Mouse (Mus musculus) neural tube, embryonic 12.5 days (tissue): ENCODE results near the gene Fam204a. TPM values are rescaled to one million over a fixed set of nuclear protein-coding genes. Genes with fewer than 3 reads are reported as not detected.

Experiments used
- ATAC-seq: fragments of 200-750 bp; cut with Nextera tagmentation; 2 replicates; pipeline ENCODE4 v1.8.0; 2017; ENCODE audit warnings: low read depth, mild to moderate bottlenecking, moderate TSS enrichment, moderate library complexity; ENCODE audit not compliant: low FRiP score
- H3K27ac ChIP-seq: fragments of 300-500 bp; sonication (generic); 2 replicates; pipeline ENCODE4 v1.5.1; 2016
- H3K27me3 ChIP-seq: fragments of 300-500 bp; sonication (generic); replicated peaks from 2 replicates; pipeline ENCODE4 v1.6.1; 2016; ENCODE audit warnings: mild to moderate bottlenecking
- H3K36me3 ChIP-seq: fragments of 300-500 bp; sonication (generic); 2 replicates; pipeline ENCODE4 v1.6.1; 2016; ENCODE audit warnings: mild to moderate bottlenecking
- H3K4me1 ChIP-seq: fragments of 300-500 bp; sonication (generic); 2 replicates; pipeline ENCODE4 v1.6.1; 2016
- H3K4me2 ChIP-seq: fragments of 300-500 bp; sonication (generic); replicated peaks from 2 replicates; pipeline ENCODE4 v1.6.1; 2016; ENCODE audit warnings: mild to moderate bottlenecking
- H3K4me3 ChIP-seq: fragments of 300-500 bp; sonication (generic); 2 replicates; pipeline ENCODE4 v1.5.1; 2016
- H3K9ac ChIP-seq: fragments of 300-500 bp; sonication (generic); 2 replicates; pipeline ENCODE4 v1.6.1; 2016; ENCODE audit warnings: mild to moderate bottlenecking
- H3K9me3 ChIP-seq: fragments of 300-500 bp; sonication (generic); 2 replicates; pipeline ENCODE4 v1.6.1; 2016; ENCODE audit warnings: mild to moderate bottlenecking
- WGBS: fragments of 180-500 bp; shearing (Covaris S2); methylation state at CpG from one replicate; pipeline ENCODE4 v1.1.7; 2016; 5-methylcytosine and 5-hydroxymethylcytosine counted together
- polyA plus RNA-seq: library from polyadenylated mRNA; unstranded; fragments of >200 nt; fragmentation: Nextera tagmentation; extraction: Ambion mirVana; gene quantifications from 2 replicates; pipeline ENCODE4 v1.2.1, GENCODE M21; 2016

The Fam204a gene
- polyA plus RNA-seq: 72.1 and 79.1 TPM in 2 replicates

DNA sequence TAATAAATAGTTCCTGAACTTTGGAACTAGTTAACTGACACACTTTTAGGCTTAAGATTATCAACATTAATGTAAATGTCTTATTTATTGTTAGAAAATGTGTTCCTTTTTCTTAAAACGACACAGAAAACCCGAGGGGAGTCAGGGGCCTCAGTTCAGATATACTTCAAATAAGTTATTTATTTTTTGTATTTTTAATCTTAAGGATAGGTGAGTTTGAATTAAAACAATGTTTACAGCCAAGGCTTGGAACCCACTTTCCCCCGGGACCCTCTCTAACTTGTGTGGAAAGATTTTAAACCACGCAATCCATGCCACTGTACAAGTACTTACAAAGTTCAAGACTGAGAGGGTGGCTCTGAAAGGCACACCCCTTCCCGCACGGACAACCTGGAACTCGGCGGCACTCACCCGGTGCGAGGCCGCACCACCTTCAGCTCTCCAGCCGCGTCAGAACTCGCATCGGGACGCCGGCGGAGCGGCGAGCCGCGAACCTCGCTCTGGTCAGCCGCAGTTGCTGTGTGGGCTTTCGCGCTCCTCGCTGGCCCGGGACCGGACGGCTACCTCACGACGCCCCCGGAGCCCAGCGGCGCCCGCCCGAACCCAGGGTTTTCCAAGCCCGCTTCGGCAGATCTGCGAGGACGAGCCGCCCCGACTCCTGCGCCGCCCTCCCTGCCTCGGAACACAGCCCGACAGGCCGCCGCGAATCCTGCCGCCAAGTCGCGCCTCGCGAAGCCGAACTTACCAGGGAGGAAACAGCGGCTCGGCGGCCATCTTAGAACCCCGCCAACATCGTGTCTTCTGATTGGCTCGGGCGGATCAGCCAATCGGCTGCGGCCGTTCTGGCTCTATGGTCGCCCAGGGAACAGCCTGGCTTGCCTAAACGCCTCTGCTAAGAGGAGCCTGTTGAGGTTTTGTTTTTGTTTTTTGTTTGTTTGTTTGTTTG lies at the start of gene Fam204a:
Gene Fam204a (minus strand): TSS at position 803 of the 946 bp plus-strand sequence.
- H3K4me2 ChIP-seq: peak within 1 kb of the TSS; percentile 58
- peak; percentile 100 for ATAC-seq
- no peaks in the 10 kb centered on the region for H3K27me3 ChIP-seq
- H3K36me3 ChIP-seq: no peaks in the 10 kb centered on the region
- H3K4me3 ChIP-seq: peak within 1 kb of the TSS; percentile 61
- WGBS: under 1% methylated on average over 68 of the region's 68 CpGs
- H3K4me1 ChIP-seq: peaks cover 5% of the 10 kb centered on the region
- H3K9me3 ChIP-seq: no peaks in the 10 kb centered on the region
- peak within 1 kb of the TSS; percentile 86 for H3K27ac ChIP-seq
- H3K9ac ChIP-seq: peak within 1 kb of the TSS; percentile 77

DNA sequence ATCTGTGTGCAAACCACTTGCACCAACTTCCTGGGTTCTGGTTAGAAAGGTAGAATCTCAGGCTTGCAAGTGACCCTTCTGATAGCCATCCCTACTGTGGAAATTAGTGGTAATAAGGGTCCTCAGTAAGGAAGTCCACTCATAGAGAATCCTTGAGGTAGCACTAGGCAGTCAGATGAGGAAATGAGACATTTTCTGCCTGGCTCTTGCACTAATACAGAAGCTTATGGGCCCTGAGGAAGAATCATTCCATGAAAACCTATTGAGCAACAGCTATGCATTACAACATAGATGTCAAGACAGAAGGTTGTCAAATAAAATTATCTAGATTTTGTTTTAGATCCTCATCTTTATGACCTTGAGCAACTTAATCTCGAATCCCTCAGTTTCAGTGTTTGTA lies 39.3 kb upstream of the Fam204a start:
- Histone ChIP-seq H3K4me1 (no peaks in the 10 kb centered on the region), H3K4me3 (no peak overlapping the region)
- WGBS: 80% methylated on average over 1 of the region's 1 CpGs

GRCm38 (mm10) chr19:60260689-60261088 lies 34.2 kb upstream of the Fam204a start:
- no peaks in the 10 kb centered on the region for H3K27me3 ChIP-seq
- H3K9ac ChIP-seq: no peak overlapping the region
- H3K4me3 ChIP-seq: no peak overlapping the region
- 67% methylated on average over 5 of the region's 5 CpGs for WGBS
- ATAC-seq: no peak
- H3K27ac ChIP-seq: no peak overlapping the region
- H3K9me3 ChIP-seq: no peaks in the 10 kb centered on the region
- no peaks in the 10 kb centered on the region for H3K4me1 ChIP-seq
- no peak overlapping the region for H3K4me2 ChIP-seq
- H3K36me3 ChIP-seq: no peaks in the 10 kb centered on the region

More for the DNA sequence above, 39.3 kb upstream of the Fam204a start:
- H3K9me3 ChIP-seq: no peaks in the 10 kb centered on the region
- ATAC-seq: no peak
- no peaks in the 10 kb centered on the region for H3K36me3 ChIP-seq
- H3K27me3 ChIP-seq: no peaks in the 10 kb centered on the region
- no peak overlapping the region for H3K9ac ChIP-seq
- H3K27ac ChIP-seq: no peak overlapping the region
- no peak overlapping the region for H3K4me2 ChIP-seq

- Histone ChIP-seq H3K9ac (no peak overlapping the region), H3K9me3 (no peaks in the 10 kb centered on the region), H3K4me2 (no peak overlapping the region), H3K27me3 (no peaks in the 10 kb centered on the region), H3K27ac (no peak overlapping the region), H3K36me3 (no peaks in the 10 kb centered on the region), H3K4me1 (no peaks in the 10 kb centered on the region; the same call in 1 of the 2 replicates), H3K4me3 (no peak overlapping the region)
- ATAC-seq: no peak
- 36% methylated on average over 2 of the region's 2 CpGs for WGBS
Observed at GRCm38 (mm10) chr19:60252021-60252420, 25.5 kb upstream of the Fam204a start.

DNA sequence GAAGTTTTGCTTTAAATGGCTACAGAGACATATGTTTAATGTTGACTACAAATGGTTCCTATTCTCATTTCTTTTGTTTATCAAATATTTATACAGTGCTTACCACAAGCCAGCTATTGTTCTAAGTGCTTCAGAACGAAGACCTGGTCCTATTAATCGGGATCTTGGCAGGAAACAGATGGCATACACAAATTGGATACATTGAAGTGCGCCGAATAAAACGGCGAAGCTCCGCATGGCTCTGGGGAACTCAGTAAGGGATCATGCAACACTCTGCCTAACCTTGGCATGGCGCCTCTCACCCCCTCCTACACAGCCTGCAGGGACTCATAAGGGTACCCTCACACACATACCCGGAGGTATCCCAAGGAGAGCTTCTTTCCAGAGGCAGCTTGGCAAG lies 24.7 kb upstream of the Fam204a start:
- Histone ChIP-seq H3K36me3 (no peaks in the 10 kb centered on the region), H3K27me3 (no peaks in the 10 kb centered on the region), H3K27ac (no peak overlapping the region), H3K4me2 (no peak overlapping the region), H3K4me3 (no peak overlapping the region), H3K4me1 (no peaks in the 10 kb centered on the region; the same call in 1 of the 2 replicates), H3K9me3 (no peaks in the 10 kb centered on the region), H3K9ac (no peak overlapping the region)
- WGBS: 80% methylated on average over 9 of the region's 9 CpGs
- no peak for ATAC-seq

GRCm38 (mm10) chr19:60245250-60245649 lies 18.7 kb upstream of the Fam204a start:
- no peak for ATAC-seq
- WGBS: 83% methylated on average over 3 of the region's 3 CpGs
- H3K36me3 ChIP-seq: no peaks in the 10 kb centered on the region
- no peak overlapping the region for H3K27ac ChIP-seq
- no peaks in the 10 kb centered on the region for H3K4me1 ChIP-seq
- H3K27me3 ChIP-seq: no peaks in the 10 kb centered on the region
- no peak overlapping the region for H3K4me3 ChIP-seq
- H3K9ac ChIP-seq: no peak overlapping the region
- no peaks in the 10 kb centered on the region for H3K9me3 ChIP-seq
- no peak overlapping the region for H3K4me2 ChIP-seq

DNA sequence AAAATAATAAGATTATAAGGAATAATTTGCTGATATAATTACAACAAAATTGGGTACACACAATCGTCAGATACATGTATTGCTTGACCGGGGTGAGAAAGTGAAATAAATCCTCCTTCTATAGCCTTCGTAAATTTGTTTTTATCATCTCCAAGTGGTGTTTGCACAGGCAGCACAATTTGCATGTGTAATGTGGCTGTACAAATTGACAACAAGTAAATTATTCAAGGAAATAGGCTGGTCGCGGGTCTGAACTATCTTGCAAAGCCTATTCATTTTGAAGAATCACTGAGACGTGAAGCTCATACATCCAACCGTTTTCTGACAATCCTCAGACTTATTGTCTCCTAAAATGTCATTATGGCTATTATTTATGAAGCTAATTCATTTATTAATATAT lies 16.1 kb upstream of the Fam204a start:
- H3K36me3 ChIP-seq: no peaks in the 10 kb centered on the region
- H3K4me1 ChIP-seq: no peaks in the 10 kb centered on the region
- ATAC-seq: 0 out of 2 replicates have a peak, but pooled peaks have one; percentile 44
- H3K4me3 ChIP-seq: no peak overlapping the region
- no peaks in the 10 kb centered on the region for H3K27me3 ChIP-seq
- H3K27ac ChIP-seq: no peak overlapping the region
- WGBS: 44% methylated on average over 7 of the region's 7 CpGs
- H3K9me3 ChIP-seq: no peaks in the 10 kb centered on the region
- no peak overlapping the region for H3K9ac ChIP-seq
- no peak overlapping the region for H3K4me2 ChIP-seq

GRCm38 (mm10) chr19:60241916-60242602 lies 15.6 kb upstream of the Fam204a start:
- Histone ChIP-seq H3K4me3 (no peak overlapping the region), H3K9me3 (no peaks in the 10 kb centered on the region), H3K4me2 (no peak overlapping the region), H3K9ac (no peak overlapping the region), H3K27me3 (no peaks in the 10 kb centered on the region), H3K27ac (no peak overlapping the region), H3K36me3 (no peaks in the 10 kb centered on the region), H3K4me1 (no peaks in the 10 kb centered on the region)
- 58% methylated on average over 7 of the region's 7 CpGs for WGBS
- ATAC-seq: peak; percentile 66

DNA sequence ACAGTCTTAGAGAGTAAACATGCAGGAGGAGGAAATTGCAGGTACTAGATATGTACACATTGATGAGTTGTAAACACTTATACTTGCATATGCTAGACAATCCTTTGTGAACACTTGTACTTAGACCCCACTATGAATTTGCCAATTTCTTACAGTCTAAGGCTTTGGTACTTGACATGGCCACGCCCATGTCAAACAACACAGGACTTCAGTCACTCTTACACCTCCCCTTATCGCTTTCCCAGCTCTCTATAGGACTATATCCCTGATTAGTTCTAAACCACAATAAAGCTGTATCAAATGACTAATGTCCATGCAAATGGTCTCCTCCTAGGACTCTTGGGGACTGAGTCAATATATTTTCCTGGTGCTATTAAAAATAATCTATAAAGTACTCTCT lies 5.0 kb upstream of the Fam204a start:
- Histone ChIP-seq H3K27ac (no peak overlapping the region), H3K4me1 (no peaks in the 10 kb centered on the region), H3K27me3 (no peaks in the 10 kb centered on the region), H3K4me2 (no peak overlapping the region), H3K36me3 (no peaks in the 10 kb centered on the region), H3K4me3 (no peak overlapping the region), H3K9ac (no peak overlapping the region), H3K9me3 (no peaks in the 10 kb centered on the region)
- 80% methylated on average over 2 of the region's 2 CpGs for WGBS
- no peak for ATAC-seq

- no peak overlapping the region for H3K27ac ChIP-seq
- H3K4me3 ChIP-seq: no peak overlapping the region
Observed at GRCm38 (mm10) chr19:60226845-60227235, 339 bp upstream of the Fam204a start.

DNA sequence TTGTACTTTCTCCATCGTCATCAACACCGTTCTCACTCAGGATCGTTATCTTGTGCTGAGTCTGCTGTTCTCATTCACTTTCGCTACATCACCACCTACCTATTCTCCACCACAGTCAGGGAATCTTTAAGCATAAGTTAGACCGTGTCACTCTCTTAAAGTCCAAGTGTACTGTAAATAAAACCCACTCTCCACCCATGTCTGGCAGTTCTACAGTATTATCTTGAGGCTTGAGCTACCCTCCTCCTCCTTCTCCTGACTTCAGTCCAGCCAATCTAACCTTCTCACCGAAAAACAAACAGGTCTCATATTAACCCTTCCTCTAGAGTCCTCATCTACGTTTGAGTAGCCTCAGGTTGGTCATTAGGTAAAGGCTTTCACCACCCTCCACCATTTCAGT lies 7.1 kb downstream of the Fam204a start:
- Histone ChIP-seq H3K36me3 (no peaks in the 10 kb centered on the region; the same call in none of the 2 replicates), H3K4me3 (no peak overlapping the region), H3K4me2 (no peak overlapping the region), H3K4me1 (no peaks in the 10 kb centered on the region), H3K9ac (no peak overlapping the region), H3K27me3 (no peaks in the 10 kb centered on the region), H3K27ac (no peak overlapping the region), H3K9me3 (no peaks in the 10 kb centered on the region)
- WGBS: 89% methylated on average over 7 of the region's 7 CpGs
- no peak for ATAC-seq

More at GRCm38 (mm10) chr19:60226845-60227235, 339 bp upstream of the Fam204a start:
- Histone ChIP-seq H3K4me2 (peak overlapping the region; percentile 46), H3K36me3 (no peaks in the 10 kb centered on the region), H3K27me3 (no peaks in the 10 kb centered on the region), H3K9me3 (no peaks in the 10 kb centered on the region), H3K4me1 (peaks cover 5% of the 10 kb centered on the region), H3K9ac (no peak overlapping the region)
- WGBS: 51% methylated on average over 8 of the region's 8 CpGs
- peak; percentile 27; the same call in 1 of the 2 replicates for ATAC-seq

DNA sequence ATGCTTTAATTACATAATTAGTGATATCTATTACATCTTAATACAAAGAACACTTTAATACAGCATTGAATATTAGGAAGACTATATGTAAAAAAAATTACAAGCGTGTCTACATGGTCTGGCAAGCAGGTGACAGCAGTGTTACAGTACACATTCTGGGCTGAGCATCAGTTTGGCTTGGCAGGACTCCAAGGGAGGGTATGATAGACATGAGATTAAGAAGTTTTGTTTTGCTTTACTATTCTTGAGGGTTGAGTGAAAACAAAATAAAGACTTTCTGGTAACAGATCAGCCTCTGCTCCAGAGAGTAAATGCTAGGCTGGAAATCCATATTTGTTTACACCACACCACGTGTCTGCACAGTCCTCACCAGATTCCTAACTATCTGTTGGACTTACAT lies 8.5 kb downstream of the Fam204a start:
- Histone ChIP-seq H3K4me2 (no peak overlapping the region), H3K9ac (no peak overlapping the region), H3K27ac (no peak overlapping the region), H3K4me3 (no peak overlapping the region), H3K36me3 (peaks cover 5% of the 10 kb centered on the region), H3K4me1 (no peaks in the 10 kb centered on the region), H3K27me3 (no peaks in the 10 kb centered on the region), H3K9me3 (no peaks in the 10 kb centered on the region)
- 85% methylated on average over 2 of the region's 2 CpGs for WGBS
- ATAC-seq: no peak
